Mouse (Mus musculus): Measurements from ENCODE around the gene Acap2.

Acap2 gene

GRCm38 (mm10) chr16:31047186-31047898 is 153.7 kb downstream of the Acap2 start:
- no peak for DNase-seq (ENCODE audit: extremely low spot score)

DNA sequence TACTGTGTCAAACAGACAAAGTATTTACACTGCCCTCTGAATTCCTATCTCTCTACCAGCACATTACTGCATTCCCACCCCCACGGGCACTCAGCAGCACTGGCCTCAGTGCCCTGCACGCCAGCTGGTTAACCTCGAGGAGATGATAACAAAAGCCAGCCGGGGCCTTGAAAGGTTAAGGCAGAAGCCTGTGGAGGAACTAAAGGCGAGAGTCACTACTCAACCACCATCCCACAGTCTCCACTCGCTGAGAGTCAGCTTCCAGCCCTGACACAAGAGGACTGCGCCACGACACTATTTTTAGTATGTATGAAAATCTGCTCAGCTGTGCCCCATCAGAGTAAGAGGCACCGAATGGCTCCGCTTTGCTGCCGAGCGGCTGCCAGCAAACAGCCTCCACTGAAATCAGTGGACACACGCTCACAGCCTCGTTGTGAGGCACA is 154.8 kb downstream of the Acap2 start:
- DNase-seq (ENCODE audit: extremely low spot score), result no peak

DNA sequence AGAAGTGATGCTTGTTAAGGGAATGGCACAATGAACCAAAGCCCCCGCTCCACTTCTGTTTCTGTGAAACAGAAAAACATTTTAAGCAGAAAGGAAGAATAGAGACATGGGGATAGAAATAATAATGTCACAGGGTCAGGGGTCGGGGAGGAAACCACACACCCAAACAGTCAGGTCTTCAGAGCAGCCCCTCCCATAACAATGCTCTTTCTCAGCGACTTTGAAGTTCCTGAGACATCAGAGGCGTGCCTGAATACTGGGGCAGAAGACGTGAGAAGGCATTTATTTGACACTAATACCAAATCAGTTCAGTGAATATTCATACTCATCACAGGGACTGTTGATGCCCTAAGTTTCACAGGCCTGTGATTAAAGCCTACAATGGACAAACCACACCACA is 155.8 kb downstream of the Acap2 start:
- DNase-seq (ENCODE audit: extremely low spot score), result no peak

DNA sequence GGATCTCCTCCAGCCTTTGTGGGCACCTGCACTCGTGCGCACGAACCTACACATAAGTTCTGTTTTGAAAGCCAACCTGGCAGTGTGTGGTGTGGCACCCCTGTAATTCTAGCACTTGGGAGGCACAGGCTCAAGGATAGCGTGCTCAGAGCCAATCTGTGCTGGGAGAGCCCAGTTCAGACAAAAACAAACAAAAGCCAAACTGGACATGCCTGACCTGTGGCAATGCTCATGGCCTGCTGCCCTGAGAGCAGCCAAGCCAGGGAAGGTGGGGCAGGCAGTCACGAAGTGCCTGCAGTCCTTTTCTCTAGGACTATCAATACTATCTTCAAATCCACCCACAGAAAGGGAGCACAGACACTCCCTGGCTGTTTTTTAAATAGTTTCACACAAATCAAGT is 157.9 kb downstream of the Acap2 start:
- DNase-seq (ENCODE audit: extremely low spot score), result no peak

Data from embryo, embryonic 9.5 days (tissue).